Mouse (Mus musculus): ENCODE measurements around the gene 3830417A13Rik. TPM values are rescaled to one million over a fixed set of nuclear protein-coding genes. Genes with fewer than 3 reads are reported as not detected.

Gene 3830417A13Rik
- not detected for polyA plus RNA-seq (2017; shearing (Covaris generic))

DNA sequence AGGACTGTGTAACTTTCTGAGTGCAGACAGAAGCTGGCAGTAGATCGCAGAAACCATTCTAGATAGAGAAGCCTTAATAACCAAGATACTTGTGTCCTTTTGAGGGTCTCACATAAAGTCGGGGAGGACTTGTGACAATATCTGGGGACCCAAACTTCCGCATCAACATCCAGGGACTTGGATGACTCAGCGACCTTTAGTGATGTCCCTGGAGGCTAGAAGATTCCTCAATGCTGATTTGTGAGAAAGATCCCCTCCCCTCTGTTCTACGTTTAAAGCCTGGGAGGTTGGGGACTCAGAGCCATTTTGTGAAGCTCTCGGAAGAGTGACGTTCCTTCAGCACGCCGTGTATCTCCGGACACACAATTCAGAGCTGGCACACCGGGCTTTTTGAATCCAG is at the start of gene 3830417A13Rik:
3830417A13Rik (plus strand) TSS at position 301 of the 400 bp plus-strand sequence.

DNA sequence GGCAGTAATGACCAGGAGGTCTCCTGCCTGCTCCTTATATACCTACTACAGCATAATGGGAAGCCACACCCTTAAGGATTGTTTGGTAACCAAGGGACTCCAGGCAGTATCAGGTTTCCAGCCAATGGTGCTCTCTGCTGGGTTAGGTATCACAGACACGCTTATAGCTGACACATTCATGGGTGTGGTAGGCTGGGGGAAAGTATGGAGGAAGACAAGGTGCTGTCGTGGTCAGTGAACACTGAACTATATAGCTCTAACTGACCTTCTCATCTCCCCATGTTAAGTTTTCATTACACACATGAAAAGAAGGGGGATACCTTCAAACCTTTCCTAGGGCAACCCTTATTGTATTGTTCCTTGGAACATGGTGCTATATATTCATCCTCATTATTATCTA is 21.2 kb upstream of the 3830417A13Rik start, which contains the start of gene Gm6760:
Gm6760 (minus strand) TSS at position 101 of the 400 bp plus-strand sequence.

Other genes starting within 250 kb of the 3830417A13Rik start
- not detected for gene Gm6760, start 21.4 kb upstream of the 3830417A13Rik start, polyA plus RNA-seq (2017; shearing (Covaris generic))
- under 1 TPM in 1 of 2 experiments, not detected in 1; 0.42 TPM for gene Slitrk4, start 103.4 kb downstream of the 3830417A13Rik start, polyA plus RNA-seq (2017; shearing (Covaris generic))